Mouse (Mus musculus): ENCODE data around the gene H2afy. TPM values are rescaled to one million over a fixed set of nuclear protein-coding genes. Genes with fewer than 3 reads are reported as not detected.
"Not testable (repeated sequence)": the region's sequence is repeated elsewhere in the genome, so short reads cannot be mapped to it uniquely, and the experiment has no call there.

Gene H2afy
- total RNA-seq, 2 experiments from 2014 or later = 115 to 121 TPM

DNA sequence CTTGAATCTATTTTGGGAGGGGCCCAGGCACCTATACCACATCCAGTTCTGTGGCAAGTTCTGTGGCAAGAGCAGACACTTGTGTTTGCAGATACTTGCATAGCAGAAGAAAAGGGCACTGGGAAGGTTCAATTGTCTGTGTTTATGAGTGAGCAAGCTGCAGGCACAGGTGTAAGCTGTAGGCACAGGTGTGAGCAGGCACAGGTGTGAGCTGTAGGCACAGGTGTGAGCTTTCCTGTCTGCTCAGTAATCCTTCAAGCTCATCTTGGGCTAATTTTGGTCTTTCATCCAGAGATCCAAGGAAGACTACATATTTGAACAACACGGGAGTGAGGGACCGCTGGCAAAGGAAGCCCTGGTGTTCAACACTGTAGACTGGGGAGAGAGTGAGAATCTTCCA, 56.5 kb downstream of the H2afy start:
- DNase-seq (ENCODE audit: low spot score in 2 of 2) = no peak

- DNase-seq (ENCODE audit: low spot score in 2 of 2) = no peak
Observed at GRCm38 (mm10) chr13:56078724-56079262, 57.4 kb downstream of the H2afy start.

DNA sequence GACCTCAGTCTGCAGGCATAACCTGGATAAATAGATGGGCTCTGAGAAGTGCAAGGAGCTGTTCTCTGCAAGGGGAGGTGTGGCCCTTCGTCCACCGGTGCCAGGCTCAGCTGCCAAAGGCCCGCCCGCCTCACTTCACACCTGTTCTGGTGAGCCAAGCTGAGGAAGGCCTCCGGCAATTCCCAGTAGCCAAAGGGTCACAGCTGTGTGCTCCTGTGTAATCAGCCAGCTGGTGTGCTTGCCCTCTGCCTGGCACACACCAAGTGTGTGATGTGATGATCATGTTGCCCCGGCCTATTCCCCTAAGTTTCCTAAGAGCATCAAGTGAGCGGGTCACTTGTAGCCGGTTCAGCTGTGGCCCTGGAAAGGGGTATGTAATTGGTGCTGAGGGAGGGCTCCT, 60.2 kb downstream of the H2afy start:
- DNase-seq (ENCODE audit: low spot score in 2 of 2) = no peak

GRCm38 (mm10) chr13:56073186-56073585, 63.0 kb downstream of the H2afy start:
- no peak for DNase-seq (ENCODE audit: low spot score in 2 of 2)

- peak in 1 of 2 experiments; percentile 51 for DNase-seq (ENCODE audit: low spot score in 2 of 2)
Observed at GRCm38 (mm10) chr13:56072268-56072607, 63.9 kb downstream of the H2afy start.

GRCm38 (mm10) chr13:56071586-56072267, 64.4 kb downstream of the H2afy start:
- DNase-seq (ENCODE audit: low spot score in 2 of 2) = no peak

DNA sequence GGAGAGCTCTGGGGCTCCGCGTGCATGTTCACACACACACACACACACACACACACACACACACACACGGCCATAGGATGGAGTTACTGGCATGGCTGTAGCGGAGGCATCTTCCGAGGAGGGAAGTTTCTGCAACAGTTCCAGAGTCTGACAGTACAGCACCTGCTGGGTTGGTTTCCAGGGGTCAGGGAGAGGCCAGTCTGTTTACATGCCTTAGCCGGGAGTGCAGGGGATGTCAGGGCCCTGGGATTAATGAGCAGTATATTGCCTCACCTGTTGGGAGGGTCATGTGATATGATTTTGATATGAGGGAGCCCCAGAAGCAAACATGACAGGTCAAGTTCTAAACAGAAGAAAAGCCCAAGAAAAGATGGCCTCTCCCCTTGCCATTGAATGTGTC, 66.5 kb downstream of the H2afy start:
- no peak for DNase-seq (ENCODE audit: low spot score in 2 of 2)

DNA sequence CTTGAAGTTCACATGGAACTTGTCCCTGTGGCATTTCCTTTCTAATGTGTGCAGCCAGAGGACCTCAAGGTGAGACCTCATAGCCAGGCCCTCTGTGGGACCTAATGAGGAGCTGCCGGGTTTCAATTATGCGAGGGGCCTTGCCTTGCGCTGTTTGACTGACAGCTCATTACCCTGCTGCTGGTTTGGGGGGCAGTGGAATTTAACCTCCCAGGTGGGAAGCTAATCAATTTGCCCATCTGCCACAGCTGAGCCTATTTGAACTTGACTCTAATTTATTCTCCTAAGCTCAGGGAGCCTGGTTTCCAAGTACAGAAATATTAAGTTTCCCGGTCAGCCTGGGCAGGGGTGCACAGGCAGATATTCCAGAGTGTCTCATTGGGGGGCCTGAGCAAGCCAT, 67.6 kb downstream of the H2afy start:
- DNase-seq (ENCODE audit: low spot score in 2 of 2) = no peak

DNA sequence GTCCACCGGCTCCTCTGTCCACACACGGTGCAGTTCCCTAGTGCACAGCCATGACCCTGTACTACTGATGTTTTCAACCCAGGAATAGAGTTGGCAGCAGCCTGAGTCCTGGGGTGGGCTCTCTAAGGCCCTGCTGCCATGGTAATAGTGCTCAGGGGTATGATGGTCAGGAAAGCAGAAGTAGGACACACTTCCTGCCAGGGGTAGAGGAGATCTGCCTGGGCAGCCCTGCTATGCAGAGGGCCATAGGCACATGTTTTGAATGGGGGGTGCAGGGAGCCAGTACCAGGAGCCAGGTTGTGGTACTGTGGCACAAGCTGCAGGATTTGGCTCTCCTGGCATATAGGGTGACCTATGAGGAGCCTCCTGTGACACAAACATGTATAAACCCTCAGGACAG, 69.3 kb downstream of the H2afy start:
- DNase-seq (ENCODE audit: low spot score in 2 of 2) = no peak

DNA sequence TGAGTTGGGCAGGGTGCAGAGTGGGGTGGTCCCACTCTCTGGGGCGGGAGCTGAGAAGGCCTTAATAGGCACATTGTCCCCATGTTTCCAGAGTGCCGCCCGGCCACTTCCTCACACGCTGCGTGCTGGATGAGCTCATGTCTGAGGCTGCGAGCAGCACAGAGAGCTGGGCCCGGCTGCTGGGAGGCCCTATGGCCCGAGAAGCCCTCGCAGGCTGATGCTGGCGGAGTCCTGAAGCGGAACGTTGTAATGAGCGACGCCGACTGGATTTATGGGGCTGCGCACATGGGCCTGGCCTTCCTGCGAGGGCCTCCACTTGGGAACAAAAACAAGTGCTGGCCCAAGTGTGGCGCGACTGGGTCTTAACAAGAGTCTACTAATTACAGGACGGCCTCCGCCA, 70.0 kb downstream of the H2afy start:
- DNase-seq (ENCODE audit: low spot score in 2 of 2) = no peak

DNA sequence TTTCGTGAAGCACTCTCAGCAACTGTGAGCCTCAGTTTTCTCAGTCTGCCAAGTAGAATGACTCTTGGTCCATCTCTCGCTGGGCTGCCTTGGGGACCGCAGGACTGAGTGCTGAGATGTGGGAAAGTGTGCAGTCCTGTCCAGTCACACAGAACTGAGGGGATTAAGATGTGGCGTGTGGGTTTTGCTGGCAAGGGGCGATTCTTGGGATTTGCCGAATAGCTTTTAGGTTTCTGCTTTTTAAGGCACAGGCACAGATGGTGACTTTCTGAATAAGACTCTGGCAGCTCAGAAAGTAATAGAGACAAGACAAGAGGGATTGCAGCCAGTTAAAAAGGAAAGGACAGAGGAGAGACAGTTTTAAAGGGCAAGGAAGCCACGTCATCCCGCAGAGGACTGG, 78.4 kb downstream of the H2afy start:
- no peak for DNase-seq (ENCODE audit: low spot score in 2 of 2)

GRCm38 (mm10) chr13:56055720-56056119, 80.4 kb downstream of the H2afy start:
- DNase-seq (ENCODE audit: low spot score in 2 of 2) = no peak

- DNase-seq (ENCODE audit: low spot score in 2 of 2) = no peak
Observed at GRCm38 (mm10) chr13:56054089-56054488, 82.1 kb downstream of the H2afy start.

GRCm38 (mm10) chr13:56052781-56053180, 83.4 kb downstream of the H2afy start:
- no peak for DNase-seq (ENCODE audit: low spot score in 2 of 2)

- no peak for DNase-seq (ENCODE audit: low spot score in 2 of 2)
Observed at GRCm38 (mm10) chr13:56050246-56050645, 85.9 kb downstream of the H2afy start.

- no peak for DNase-seq (ENCODE audit: low spot score in 2 of 2)
Observed at GRCm38 (mm10) chr13:56042221-56042620, 93.9 kb downstream of the H2afy start.

DNA sequence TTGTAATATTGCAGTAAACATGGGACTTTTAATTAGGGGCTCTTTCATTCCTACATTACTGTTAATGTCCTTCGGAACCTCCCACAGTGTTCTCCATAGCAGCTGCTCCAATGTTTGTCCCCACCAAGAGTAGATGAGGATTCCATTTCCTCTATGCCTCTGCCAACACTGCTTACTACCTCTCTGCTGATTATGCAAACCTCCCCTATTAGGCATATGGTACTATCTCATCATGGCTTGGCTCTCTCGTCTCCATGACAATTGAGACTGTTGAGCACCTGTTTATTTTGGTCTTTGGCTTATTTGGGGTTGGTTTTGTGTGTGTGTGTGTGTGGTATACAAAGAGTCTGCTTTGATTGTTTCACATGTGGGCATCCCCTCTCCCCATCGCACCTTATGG, 95.5 kb downstream of the H2afy start:
- DNase-seq (ENCODE audit: low spot score in 2 of 2) = peak; percentile 49 to 79

DNA sequence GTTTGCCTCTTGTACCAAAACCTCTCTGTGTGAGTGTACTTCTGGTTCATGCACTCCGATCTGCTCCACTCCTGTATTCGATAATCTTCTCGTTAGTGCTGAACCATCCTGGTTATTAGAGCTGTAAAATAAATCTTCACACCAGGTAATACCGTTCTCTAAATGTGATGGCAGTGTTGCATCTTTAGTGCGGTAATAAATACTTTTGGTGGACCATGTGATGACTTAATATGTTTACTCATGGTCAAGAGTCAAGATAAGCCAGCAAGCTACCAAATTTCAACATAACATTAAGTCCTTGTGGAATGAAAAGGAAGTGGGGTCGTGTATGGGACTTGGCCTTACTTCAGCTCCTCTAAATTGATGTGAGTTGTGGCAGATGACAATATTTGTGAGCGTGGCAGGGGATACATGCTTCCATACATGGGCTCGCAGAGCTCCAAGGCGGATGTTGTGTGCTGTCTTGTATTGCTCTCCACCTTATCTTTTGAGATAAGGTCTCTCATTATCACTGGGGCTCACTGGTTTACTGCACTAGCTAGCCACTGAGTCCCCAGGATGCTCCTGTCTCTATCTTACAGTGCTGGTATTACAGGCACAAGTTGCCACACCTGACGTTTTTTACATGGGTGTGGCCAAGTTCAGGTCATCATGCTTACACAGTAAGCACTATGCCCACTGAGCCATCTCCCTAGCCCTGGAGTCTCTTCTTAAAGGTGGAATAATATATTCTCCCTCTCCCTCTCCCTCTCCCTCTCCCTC, 96.4 kb downstream of the H2afy start:
- DNase-seq (ENCODE audit: low spot score in 2 of 2) = no peak

DNA sequence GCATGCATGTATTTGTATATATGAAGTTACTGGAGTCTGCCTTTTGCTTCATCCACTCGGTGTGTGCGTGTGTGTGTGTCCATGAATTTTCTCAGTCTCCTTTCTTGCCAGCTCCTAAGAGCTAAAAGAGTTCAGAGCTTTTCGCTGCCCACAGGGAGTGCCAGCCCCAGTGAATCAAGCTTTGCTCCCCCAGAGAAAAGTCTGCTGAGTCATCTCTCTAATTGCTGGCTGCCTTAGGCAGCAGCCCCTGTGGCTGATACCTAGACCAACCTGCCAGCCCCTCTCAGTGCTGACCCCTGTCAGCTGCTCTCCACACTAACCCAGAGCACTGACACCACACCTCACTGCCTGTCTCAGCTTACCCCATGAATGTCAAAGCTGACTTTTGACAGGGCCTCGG, 107.2 kb downstream of the H2afy start:
- DNase-seq (ENCODE audit: low spot score in 2 of 2) = no peak

DNA sequence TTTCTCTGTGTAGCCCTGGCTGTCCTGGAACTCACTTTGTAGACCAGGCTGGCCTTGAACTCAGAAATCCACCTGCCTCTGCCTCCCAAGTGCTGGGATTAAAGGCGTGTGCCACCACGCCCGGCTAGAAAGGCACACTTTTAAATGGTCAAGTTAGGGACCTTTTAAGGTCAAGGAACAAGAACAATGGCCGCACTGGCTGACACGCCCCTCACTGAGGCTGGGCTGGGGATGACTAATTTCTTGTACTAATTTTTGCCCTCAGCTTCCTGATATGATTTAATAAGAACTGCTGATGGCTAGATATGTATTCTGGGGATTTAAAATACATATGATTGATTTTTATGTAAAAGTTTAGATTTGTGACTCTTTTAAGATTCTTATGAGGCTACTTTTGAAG, 108.2 kb downstream of the H2afy start:
- not testable (repeated sequence) for DNase-seq (ENCODE audit: low spot score in 2 of 2)

GRCm38 (mm10) chr13:56026623-56027022, 109.5 kb downstream of the H2afy start:
- no peak for DNase-seq (ENCODE audit: low spot score in 2 of 2)

- no peak for DNase-seq (ENCODE audit: low spot score in 2 of 2)
Observed at GRCm38 (mm10) chr13:56026026-56026425, 110.1 kb downstream of the H2afy start.

GRCm38 (mm10) chr13:56025027-56025410, 111.1 kb downstream of the H2afy start:
- DNase-seq (ENCODE audit: low spot score in 2 of 2) = no peak
